Mouse (Mus musculus): ENCODE measurements around the gene Olfr1408. TPM values are rescaled to one million over a fixed set of nuclear protein-coding genes. Genes with fewer than 3 reads are reported as not detected.

Olfr1408 gene
- not detected for total RNA-seq (2021)
- long read RNA-seq, experiment 1: 0 reads
- long read RNA-seq, experiment 2: 0 reads

- DNase-seq (ENCODE audit: extremely low spot score in 1 of 2, low spot score in 2 of 2): no peak
- no peak for TF ChIP-seq CTCF (IDR thresholded peaks at IDR 0.05)
- intact Hi-C loops (cut with DNase I): no loop called here
- Histone ChIP-seq H3K4me3 (no peak within 1 kb of the TSS), H3K27ac (no peak within 1 kb of the TSS)
Measured at GRCm38 (mm10) chr1:173137274-173137673, at the start of gene Olfr1408. Olfr1408 (minus strand) TSS chr1:173137374.

- TF ChIP-seq CTCF (IDR thresholded peaks at IDR 0.05): no peak
- Histone ChIP-seq H3K27ac (no peak overlapping the region), H3K4me3 (no peak overlapping the region)
- no peak for DNase-seq (ENCODE audit: extremely low spot score in 1 of 2, low spot score in 2 of 2)
- intact Hi-C loops (cut with DNase I): no loop called here
Measured at GRCm38 (mm10) chr1:173174154-173174842, 37.1 kb upstream of the Olfr1408 start.

Other genes starting within 250 kb of the Olfr1408 start
- gene Apcs, start 242.3 kb downstream of the Olfr1408 start, total RNA-seq (2021): not detected
- not detected for gene Olfr16, start 187.0 kb downstream of the Olfr1408 start, total RNA-seq (2021)
- gene Olfr1406, start 53.3 kb upstream of the Olfr1408 start, total RNA-seq (2021): not detected
- not detected for gene Olfr218, start 60.4 kb upstream of the Olfr1408 start, total RNA-seq (2021)
- gene Olfr1404, start 75.0 kb upstream of the Olfr1408 start, total RNA-seq (2021): not detected
- gene Fcer1a, start 89.8 kb upstream of the Olfr1408 start, total RNA-seq (2021): not detected
- not detected for gene Olfr418, start 128.6 kb upstream of the Olfr1408 start, total RNA-seq (2021)
- not detected for gene Mptx2, start 140.4 kb upstream of the Olfr1408 start, total RNA-seq (2021)
- gene Ackr1, start 196.4 kb upstream of the Olfr1408 start, total RNA-seq (2021): 10 to 100 TPM; 81.0 to 90.2 TPM
- gene Aim2, start 213.5 kb upstream of the Olfr1408 start, total RNA-seq (2021): 1 to 10 TPM; 2.5 to 4.1 TPM
- 100 to 1,000 TPM; 437 to 438 TPM for gene Cadm3, start 230.3 kb upstream of the Olfr1408 start, total RNA-seq (2021)

Data from left cerebral cortex, adult 2 months (tissue).